Mouse (Mus musculus): ENCODE measurements around the gene Dse. TPM values are rescaled to one million over a fixed set of nuclear protein-coding genes. Genes with fewer than 3 reads are reported as not detected.
A peak's percentile ranks its signal among the peaks of the same experiment; 100 is the strongest.

Dse gene
- total RNA-seq, 2 experiments from 2014 or later: 5.7 to 6.7 TPM

- DNase-seq: no peak
- intact Hi-C loops (cut with DNase I): no loop called here
Measured at GRCm38 (mm10) chr10:34139768-34140167, 67.7 kb downstream of the Dse start.

- DNase-seq: no peak
- intact Hi-C loops (cut with DNase I): no loop called here
Measured at GRCm38 (mm10) chr10:34138027-34138426, 69.5 kb downstream of the Dse start.

DNA sequence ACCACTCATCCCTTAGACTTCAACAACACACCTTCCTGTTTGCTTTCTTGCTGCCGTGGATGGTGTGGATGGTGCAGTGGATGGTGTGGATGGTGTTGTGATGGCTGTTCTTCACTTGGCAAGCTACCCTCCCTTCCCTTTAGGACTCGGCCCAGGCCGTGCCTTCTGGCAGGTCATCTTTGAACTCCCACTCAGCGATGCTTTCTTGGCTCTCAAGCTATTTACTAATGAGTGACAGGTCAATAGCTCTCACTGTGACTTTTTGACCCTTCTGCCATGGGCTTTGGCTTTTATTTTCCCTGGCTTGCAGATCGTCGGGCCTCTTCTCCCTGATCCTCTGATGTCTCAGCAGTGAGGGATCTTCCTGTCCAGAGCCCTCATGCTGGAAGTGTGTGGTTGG is 71.1 kb downstream of the Dse start:
- no peak for DNase-seq
- intact Hi-C loops (cut with DNase I): no loop called here

- DNase-seq: no peak
Measured at GRCm38 (mm10) chr10:34131356-34131755, 76.2 kb downstream of the Dse start.

DNA sequence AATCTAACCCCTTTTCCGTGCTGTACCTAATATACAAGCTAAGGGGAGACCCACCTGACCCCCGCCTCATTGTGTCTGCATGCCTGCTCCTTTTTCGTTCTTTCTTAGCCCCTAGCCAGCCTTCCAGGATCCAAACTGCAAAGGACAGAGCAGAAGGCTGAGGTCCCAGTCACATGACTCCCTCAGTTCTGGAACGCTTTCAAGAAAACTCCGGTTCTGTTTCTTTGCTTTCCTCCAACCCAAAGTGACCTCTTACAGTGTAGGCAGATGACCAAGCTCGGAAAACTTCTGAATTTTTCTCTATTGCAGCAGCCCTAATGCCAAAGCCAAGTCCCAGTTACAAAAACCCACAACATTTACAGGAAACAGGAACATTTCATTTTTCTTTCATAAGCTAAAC is 79.1 kb downstream of the Dse start:
- intact Hi-C loops (cut with DNase I): no loop called here
- DNase-seq: peak; percentile 11 to 42

More at GRCm38 (mm10) chr10:34131356-34131755, 76.2 kb downstream of the Dse start:
- intact Hi-C loops (cut with DNase I): no loop called here

DNA sequence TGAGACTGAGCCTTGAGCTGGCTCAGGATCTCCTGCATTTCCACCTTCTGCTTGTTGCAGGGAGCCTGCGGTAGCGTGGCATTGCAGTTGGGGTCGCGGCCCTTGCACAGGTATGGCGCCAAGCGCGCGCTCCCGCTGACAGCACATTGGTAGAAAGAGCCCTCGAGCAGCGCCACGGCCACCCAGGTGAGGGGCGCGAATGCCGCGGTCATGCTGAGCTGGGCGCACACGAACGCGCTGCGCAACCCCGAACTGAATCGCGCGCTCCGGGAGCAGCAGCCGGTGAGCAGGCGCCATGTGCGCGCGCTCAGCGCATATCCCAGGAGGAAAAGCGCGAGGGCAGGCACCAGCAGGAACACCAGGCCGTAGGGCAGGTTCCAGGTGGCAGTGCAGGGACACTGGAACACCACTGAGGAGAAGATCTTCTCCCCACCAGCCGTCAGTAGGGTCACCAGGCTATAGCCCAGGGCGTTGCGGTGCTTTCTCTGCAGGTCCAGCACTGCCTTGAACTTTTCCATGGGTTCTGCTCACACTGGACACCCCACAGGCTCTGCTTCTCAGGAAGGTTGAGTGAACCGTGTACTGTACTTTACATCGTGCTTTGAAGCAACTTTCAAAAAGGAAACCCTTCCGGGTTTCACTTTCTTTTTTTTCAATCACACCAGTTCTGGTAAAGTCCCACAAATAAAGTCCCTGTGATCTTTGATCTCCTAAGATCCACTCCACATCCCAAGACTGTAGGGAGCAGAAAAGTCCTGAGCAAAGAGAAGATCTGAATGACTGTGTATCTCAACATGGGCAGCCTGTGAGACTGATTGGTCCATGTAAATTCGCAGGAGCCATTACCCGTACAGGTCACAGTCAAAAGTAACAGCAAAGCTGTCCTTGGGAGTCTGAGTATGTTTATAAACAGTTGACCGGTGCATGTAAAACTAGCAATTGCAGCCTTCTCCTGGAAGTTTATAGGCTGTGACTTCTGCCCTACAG is 79.8 kb downstream of the Dse start, which contains the start of gene Calhm6:
Gene Calhm6, minus strand, starts transcription at position 593 of the 987 bp plus-strand sequence.
- intact Hi-C loops (cut with DNase I): no loop called here
- peak; percentile 41 to 46 for DNase-seq

DNA sequence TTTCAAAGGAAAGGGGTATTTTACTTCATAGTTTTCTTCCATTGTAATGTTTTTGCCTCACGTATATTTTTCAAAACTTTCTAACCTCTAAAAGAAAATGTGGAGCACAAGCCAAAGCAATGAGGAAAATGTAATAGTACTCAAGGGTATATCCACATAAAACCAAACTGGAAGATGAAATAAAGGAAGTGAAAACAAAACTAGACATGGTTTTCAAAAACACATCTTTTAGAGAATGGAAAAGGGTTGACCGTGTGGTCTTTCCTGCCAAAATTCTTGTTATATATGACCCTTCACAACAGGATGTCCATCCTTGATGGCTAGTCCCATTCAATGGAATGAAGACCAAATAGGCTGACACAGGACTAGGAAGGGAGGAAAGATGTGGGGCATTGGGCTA is 89.1 kb downstream of the Dse start:
- intact Hi-C loops (cut with DNase I): no loop called here

GRCm38 (mm10) chr10:34117770-34118169 is 89.7 kb downstream of the Dse start:
- intact Hi-C loops (cut with DNase I): no loop called here
- no peak for DNase-seq

More for the DNA sequence above, 89.1 kb downstream of the Dse start:
- no peak for DNase-seq

DNA sequence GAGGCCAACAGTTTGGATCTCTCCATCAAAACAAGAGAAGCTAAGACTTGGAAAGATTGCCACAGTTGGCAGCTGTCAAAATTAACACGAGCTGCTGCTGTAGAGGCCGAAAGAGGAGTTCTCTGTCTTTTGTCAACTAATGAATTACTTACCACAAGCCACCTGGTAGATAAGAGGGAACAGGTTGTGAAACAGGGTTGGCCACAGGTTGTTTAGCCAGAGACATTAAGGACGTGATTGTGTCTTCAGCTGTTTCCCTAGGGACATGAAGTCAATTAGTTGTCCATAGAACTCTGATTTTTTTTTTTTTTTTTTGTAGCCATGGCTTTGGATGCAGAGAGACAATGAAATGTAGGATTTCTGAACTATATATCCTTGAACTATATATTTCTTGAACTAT is 90.4 kb downstream of the Dse start:
- DNase-seq: no peak
- intact Hi-C loops (cut with DNase I): no loop called here

DNA sequence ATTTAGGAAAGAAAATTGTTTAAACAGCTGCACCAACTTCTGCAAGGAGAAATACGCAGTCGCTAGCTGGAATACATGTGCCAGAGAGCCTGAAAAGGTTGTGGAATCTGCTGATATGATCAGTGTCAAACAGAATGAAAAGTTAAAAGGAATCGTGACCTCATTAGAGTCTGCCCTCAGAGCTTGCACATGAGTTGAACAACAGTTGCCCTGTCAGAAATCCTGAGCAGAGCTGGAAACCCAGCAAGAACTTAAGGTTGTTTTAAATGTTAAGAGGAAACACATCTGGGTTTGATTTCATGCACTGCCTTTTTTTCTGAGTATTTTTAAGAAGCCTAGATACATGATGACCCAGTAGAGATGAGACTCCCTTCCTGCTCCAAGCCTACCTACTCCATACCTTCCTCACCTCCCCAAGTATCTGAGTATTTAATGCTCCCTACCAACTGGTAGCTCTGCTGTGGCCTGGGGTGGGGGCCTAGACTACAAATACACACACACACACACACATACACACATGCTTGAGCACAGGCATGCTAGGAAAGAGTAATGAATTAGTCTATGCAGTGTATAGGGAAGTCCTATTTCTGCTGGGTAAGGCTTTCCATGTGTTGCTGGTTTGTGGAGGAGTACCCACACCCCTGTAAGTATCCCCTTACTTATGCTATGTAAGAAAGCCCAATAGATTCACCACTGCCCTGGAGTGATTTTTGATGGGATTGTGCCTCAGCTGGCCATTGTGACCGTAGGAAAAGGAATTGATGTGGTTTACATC is 95.4 kb downstream of the Dse start:
- DNase-seq: no peak
- intact Hi-C loops (cut with DNase I): no loop called here

- intact Hi-C loops (cut with DNase I): no loop called here
Measured at GRCm38 (mm10) chr10:34110863-34111465, 96.6 kb downstream of the Dse start.

More at GRCm38 (mm10) chr10:34110863-34111465, 96.6 kb downstream of the Dse start:
- no peak for DNase-seq

Other genes with a start within 250 kb of the Dse start
- 100 to 1,000 TPM in 1 of 2 experiments, 10 to 100 TPM in 1; 96.1 to 101 TPM for gene Rwdd1, start 188.1 kb downstream of the Dse start, total RNA-seq (2021)
- gene Trappc3l, start 170.1 kb downstream of the Dse start, total RNA-seq (2021): not detected
- gene Calhm4, start 163.4 kb downstream of the Dse start, total RNA-seq (2021): not detected
- under 1 TPM; 0.51 to 0.60 TPM for gene Calhm5, start 111.2 kb downstream of the Dse start, total RNA-seq (2021)
- gene Calhm6, start 79.7 kb downstream of the Dse start, total RNA-seq (2021): not detected
- gene Tspyl1, start 74.5 kb upstream of the Dse start, total RNA-seq (2021): 10 to 100 TPM; 51.0 to 52.9 TPM
- 10 to 100 TPM in 1 of 2 experiments, 1 to 10 TPM in 1; 8.0 to 10.1 TPM for gene Tspyl4, start 89.7 kb upstream of the Dse start, total RNA-seq (2021)
- gene Col10a1, start 182.3 kb upstream of the Dse start, total RNA-seq (2021): under 1 TPM; 0.07 to 0.14 TPM
- gene Nt5dc1, start 210.8 kb upstream of the Dse start, total RNA-seq (2021): 10 to 100 TPM in 1 of 2 experiments, 1 to 10 TPM in 1; 9.8 to 14.3 TPM

All from heart, postnatal 14 days (tissue).